Mouse (Mus musculus) heart, adult 11 months (tissue): ENCODE measurements at regions not wholly inside any gene's neighbourhood (a gene's known extent, or its start where the extent isn't known, plus 50 kb on each side); places are given as distances from the start of the nearest gene placed in this dataset.

Experiments
- DNase-seq: peaks from one replicate; pipeline ENCODE4 v3.0.0; 2022

DNA sequence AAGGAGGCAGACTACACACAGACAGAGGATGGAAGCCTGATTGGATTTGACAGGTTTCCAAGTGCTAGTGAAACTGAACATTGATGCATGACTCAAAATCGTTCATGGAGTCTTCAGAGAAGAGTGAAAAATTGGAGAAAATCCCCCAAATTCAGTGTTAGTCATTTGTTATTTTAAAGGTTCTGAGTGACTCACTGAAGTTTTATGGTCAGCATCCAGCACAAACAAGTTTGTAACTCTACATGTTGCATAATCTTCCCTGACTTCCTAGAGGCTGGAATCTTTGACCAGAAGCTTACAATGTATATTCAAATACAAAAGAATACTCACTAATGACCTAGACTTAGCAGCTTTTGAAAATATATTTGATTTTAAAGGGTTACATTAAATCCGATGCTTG, 224.3 kb upstream of the Pot1a start:
- DNase-seq = no peak

DNA sequence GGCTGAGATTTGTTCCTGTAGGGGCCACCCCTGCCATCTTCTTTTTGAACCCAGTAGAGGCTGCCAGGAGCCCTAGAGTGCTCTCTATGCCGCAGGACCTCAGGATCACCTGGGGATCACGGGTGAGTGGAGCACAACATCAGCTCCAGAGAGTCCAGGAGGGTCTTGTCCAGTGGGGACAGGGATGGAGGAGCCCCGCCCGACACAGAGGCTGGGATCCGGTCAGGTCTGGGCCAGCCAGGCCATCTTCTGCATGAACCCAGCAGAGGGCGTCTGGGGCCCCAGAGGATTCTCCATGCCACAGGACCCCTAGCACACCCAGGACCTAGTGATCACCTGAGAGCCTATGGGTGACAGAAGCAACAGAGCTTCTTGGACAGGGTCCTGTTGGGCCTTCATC, 206.3 kb upstream of the Pot1a start:
- peak; percentile 83 for DNase-seq

GRCm38 (mm10) chr6:25994044-25994443, 185.0 kb upstream of the Pot1a start:
- no peak for DNase-seq

DNA sequence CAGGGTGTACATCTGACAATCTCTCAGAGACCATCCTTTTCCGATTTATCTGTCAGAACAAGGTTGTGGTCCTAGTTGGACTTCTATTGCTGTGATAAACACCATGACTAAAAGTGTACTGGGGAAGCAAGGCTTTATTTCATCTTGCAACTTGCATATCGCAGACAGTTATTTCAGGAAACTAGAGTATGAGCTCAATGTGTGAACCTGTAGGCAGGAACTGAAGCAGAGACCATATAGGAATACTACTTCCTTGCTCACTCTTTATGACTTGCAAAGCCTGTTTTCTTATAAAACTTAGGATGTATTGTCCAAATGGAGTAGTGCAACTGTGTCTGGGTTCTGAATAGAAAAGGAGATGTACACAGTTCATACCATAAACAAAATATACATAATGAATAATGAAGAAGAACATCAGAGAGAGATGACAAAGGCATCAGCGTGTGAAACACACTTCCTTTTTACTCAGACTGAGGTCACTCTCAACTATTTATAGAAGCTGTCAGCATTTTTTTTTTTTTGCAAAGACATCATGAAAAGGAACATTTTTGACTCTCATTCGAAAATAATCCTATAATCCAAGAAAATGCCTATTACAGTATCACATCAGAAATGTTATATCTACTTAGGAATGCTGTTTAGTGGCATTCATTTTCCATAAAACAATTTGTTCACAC, 169.3 kb upstream of the Pot1a start:
- DNase-seq = no peak

- no peak for DNase-seq
Measured at GRCm38 (mm10) chr6:25965452-25965851, 156.4 kb upstream of the Pot1a start.

- no peak for DNase-seq
Measured at GRCm38 (mm10) chr6:25931148-25931553, 122.1 kb upstream of the Pot1a start.

- no peak for DNase-seq
Measured at GRCm38 (mm10) chr6:25917852-25918465, 108.9 kb upstream of the Pot1a start.

GRCm38 (mm10) chr6:25914122-25914521, 105.1 kb upstream of the Pot1a start:
- DNase-seq = no peak

DNA sequence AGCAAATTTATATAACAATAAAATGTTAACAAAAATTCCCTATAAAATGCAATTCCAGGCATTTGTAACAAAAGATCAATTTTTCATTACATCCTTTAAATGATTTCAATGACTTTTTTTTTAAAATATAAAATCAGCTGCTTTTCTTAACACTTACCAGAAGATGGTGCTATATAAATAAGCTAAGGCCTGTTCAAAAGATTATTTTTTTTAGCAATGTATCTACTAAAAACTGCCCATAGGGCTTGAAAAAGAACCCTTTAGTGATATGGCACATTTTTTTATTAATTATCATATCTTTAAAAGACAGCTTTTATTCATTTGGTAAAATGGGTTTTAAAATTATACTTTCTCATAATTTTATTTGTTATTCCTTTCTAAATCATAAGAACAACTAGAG, 90.9 kb upstream of the Pot1a start:
- DNase-seq = no peak

DNA sequence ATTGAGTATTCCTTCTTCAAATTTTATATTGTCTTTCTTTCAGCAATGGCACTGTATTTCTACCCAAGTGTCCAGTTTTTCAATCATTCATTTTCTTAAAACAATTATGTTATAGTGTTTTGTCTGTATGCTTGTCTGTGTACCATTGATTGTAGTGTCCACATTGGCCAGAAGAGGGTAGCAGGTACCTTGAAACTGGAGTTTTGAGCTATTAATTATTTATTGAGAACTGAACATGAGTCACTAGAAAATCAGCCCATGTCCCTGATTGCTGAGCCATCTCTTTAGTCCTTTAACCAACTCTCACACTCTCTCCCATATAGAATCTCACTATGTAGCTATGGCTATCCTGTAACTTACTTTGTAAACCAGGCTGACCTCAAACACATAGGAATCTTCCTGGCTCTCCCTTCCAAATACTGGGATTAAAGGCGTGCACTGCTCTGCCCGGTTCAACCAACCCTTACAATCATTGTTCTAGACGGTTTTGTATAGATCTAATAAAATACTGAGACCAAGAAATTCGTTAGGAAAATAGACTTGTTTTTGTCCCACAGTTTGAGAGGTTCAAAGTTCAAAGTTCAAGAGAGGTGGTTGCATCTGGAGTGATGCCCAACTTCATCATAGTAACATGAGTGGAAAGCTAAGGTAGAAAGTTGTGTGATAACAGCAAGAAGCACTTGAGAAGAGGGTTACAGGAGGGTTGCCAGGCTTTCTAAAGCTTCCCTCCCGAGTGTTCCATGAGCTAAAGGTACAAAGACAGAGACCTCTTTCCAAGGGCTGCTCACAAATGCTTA, 85.6 kb upstream of the Pot1a start:
- no peak for DNase-seq

DNA sequence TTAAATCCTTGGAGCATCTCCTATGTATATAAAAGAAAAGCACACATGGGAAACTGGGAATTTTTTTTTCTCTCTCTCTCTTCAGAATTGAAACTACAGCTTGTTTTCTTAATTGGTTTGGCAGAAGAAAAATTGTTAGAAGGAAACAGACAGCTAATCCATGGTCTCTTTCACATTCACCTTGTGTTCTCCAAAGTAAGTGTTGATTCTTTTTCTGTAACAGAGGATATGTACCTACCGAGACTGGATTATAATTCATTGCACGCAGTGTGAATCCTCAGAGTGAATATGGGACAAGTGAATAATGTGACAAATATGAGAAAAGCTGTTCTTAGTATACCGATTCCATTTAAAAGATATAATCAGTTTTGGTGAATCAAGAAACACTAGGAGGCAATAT, 58.9 kb upstream of the Pot1a start:
- DNase-seq = no peak
